Mouse (Mus musculus) cerebellum, postnatal 10 days (tissue): ENCODE measurements around the gene Muc3.
A peak's percentile ranks its signal among the peaks of the same experiment; 100 is the strongest.
"Not testable (repeated sequence)": the region's sequence is repeated elsewhere in the genome, so short reads cannot be mapped to it uniquely, and the experiment has no call there.

Source experiments
- DNase-seq, 2 experiments: peaks; one replicate each; pipeline ENCODE4 v3.0.0; 2021; ENCODE audit warnings: mixed read lengths in 2 of 2

Muc3 gene

DNA sequence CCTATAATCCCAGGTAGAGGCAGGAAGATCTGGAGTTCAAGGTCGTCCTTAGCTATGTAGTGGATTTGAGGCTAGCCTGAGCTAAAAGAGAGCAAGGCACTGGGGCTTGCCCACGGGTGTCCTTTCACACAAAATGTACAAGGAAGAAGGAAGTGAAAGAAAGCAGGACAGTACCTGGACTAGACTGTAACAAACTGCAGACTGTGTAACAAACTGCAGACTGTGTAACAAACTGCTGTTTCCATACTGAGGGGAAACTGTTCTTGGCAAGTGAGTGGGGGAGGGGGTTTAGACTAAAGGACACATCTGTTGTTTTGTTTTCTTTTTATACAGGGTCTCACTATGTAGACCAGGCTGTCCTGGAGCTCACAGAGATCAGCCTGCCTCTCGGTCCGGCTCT lies 27.8 kb downstream of the Muc3 start:
- no peak for DNase-seq

DNA sequence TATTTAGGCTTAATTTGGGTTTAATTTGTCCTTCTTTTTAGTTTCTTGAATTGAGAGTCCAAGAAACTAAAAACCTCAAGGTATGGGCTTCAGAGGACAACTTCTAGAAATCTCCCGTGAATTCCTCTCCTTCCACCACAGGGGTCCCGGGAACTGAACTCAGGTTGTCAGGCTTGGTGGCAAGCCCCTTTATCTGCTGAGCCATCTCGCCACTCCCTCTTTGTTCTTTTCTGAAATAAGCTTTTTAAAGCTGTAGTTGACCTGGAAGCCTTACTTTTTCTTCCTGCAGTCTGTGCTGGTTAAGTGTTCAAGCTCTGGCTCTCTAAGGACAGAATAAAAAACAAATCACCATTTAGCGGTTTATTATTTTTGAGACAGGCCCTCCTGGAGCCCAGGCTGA lies 30.2 kb downstream of the Muc3 start:
- no peak for DNase-seq

DNA sequence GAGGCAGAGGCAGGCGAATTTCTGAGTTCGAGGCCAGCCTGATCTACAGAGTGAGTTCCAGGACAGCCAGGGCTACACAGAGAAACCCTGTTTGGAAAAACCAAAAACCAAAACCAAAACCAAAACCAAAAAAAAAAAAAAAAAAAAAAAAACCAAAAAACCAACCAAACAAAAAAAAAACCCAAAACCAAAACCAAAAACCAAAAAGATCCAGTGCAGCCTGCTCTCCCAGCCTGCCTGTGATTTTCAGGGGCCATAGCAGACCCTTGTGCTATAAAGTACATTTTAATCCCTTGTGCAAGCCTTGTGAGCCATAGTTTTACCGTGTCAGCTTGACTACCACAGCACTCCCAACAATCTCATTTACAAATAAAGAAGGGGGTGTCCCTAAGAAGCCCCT lies 31.1 kb downstream of the Muc3 start:
- DNase-seq, result not testable (repeated sequence)

DNA sequence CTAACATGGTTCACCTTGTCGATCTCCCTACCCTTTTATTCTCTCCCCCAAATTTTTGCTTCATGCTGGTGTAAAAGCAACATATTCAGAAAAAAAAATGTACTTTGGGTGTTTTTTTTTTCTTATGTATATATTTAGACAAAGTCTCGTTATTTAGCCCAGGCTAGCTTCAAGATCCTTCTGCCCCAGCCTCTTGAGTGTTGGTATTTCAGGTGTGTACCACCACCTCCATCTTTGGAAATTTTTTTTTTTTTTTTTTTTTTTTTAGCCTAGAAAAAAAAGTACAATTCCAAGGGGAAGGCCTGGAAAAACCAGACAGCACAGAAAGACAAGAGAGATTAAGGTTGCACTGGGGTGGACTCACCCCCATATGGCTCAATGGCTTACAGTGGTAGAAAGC lies 32.1 kb downstream of the Muc3 start:
- no peak for DNase-seq

DNA sequence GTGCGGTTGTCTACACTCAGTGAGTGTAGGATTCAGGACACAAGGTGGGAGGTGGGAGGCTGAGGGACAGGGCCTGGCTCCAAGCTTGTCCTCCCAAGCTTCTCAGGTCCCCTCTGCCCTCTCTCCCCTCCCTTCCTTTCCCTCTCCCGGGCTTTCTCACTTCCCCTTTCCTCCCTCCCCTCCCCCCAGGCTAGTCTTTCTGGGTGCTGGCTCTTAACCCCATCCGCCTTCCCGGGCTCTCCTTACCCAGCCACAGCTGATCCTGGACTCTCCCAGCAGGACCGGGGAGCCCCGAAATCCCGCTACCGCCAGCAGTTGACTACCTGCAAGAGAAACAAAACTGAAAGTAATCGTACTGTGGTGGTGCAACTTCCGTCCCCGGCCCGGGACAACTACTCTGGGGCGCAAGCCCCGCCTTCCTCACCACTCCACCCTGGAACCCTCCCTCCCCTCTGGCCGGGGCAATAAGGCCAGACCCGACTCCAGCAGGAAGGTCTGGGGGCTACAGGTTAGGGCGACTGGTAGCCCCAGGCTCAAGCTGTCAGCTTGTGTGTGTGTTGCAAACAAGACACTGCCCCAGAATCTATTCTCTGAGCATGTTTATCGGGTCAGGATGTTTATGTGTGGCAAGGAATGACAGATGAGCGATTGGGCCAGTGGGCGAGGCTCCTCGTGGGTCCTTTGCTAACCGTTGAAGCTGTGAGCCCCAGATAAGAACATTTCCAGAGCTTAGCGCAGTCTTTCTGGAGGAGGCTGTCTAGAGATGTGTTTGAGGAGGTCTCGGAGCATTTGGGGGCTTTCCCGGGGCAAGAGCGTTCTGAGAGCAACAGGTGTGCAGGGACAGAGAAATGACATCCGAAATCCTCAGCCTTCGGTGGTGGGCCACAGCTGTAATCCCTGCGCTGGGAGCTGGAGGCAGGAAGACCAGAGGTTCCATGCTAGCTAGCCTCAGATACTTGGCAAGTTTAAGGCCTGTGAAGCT lies 33.0 kb downstream of the Muc3 start, which contains the start of gene Trim56:
Gene Trim56 (minus strand): TSS at position 344 of the 982 bp plus-strand sequence.
- peak; percentile 34 to 36 for DNase-seq

DNA sequence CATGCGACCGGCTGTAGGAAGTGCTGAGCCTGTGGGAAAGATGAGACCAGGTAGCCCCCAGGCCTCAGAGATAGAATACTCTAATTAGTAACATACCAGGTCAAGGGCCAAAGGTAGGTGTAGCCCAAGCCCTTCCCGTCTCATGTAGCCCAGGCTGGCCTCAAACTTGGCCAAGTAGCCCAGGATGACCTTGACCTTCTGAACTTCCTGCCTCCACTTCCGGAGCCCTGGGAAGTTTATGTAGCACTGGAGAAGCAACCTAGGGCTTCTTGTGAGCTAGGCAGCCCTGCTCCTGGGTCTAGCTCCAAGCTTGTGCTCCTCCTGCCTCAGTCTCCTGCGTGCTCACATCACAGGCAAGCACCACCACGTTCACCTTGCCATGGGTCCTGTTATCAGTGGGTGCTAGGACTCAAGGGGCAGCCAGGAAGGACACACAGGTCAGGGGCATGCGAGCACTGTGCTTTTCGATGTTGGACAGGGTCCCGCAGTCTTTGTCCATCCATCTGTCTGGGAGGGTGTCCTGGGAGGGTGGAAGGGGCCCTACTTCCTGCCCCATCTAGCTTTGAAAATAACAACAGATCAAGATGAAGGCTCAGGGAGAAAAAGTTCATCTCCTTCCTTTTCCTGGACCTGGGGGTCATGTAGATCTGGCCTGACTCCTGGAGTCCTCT lies 34.1 kb downstream of the Muc3 start:
- DNase-seq, result no peak

DNA sequence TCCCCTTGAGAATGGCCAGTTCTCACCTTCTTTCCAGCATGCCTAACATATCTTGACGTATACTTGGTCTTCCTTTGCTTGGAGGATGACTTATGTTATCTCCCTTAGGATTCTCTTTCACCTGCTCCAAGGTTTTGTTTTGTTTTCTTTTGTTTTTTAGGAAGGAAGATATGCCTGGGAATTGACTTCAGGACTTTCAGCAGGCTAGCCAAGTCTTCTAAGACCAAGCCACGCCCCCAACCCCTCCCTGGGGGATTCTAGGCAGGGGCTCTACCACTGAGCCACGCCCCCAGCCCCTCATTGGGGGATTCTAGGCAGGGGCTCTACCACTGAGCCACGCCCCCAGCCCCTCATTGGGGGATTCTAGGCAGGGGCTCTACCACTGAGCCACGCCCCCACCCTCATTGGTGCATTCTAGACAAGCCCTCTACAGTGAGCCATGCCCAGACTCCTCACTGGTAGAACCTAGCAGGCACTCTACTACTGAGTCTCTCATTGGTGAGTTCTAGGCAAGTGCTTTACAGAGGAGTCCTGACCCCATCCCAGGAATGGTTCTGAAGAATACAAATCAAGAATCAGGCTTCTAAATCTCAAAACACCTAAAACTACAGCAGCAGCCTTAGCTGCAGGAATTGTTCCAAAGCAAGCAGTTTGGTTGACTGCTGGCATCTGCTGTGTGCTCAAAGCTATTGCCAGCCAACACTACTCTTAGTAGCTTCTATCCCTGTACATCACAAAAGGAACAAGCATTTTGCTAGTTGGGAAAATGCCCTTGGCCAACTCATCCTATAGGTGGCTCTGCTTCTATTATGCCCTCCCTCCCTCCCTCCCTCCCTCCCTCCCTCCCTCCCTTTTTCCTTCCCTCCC lies 37.3 kb downstream of the Muc3 start:
- DNase-seq, result no peak

DNA sequence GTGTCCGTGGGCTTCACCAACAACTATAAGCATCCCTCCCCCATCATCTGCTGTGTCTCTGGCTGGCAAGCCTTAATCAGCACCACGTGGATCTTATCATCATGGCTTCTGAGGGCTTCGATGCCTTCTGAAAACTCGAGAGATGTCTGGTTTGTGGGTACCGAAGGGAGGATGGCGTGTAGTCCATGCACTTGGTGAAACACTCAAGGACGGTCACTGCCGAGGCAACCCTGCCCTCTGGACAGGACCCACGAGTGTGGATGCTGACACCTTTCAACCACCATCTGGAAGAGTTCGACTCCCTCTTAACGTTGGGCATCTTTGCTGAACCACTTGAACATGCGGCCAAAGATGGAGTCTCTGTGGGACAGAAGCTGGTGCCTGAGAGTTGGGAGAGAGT lies 38.3 kb downstream of the Muc3 start:
- no peak for DNase-seq

DNA sequence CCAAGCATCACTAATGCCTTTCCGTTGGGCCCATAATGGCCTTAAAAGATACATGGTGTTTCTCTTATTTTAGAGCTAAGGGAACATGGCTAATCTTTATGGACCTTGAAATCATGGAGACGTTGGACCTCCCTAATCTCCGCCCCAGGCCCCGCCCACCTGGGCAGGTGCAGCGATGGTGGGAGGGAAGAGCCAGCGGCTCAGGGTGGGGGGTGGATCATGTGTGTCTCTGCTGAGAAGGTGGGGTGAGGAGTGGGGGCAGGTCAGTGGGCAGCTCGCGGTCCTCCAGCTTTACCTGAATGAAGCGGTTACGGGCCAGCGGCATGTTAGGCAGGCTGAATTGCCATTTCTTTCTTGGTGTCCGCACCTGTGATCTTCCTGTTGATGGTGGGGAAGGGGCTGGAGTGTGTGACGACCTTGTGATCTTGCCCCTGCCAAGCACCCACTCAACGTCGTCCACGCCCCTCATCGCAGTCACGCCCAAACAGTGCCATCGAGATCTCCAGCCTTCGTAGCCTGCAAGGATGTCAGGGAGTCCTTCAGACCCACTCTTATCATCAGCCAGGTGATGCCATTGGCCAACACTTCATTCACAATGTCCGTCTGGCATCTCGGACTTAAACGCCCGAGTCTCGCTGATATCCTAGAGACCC lies 39.1 kb downstream of the Muc3 start:
- peak in 1 of 2 experiments; percentile 33 for DNase-seq

DNA sequence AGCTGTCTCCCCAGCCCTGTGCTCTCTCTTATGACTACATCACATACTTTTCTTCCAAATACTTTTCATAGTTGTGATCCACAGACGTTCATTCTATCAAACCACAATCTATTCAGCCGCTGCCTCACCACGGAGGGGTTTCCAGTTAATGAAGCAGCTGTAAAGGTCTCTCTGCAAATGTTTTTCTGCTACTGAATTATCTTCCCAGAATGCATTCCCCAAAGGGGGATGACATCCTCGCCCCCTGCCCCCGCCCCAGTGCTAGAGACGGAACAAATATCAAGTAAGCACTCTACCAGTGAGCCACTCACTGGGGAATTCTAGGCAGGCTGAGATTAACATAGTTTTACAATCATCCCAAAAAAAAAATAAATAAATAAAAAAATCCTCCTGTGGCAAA lies 41.0 kb downstream of the Muc3 start:
- no peak for DNase-seq

DNA sequence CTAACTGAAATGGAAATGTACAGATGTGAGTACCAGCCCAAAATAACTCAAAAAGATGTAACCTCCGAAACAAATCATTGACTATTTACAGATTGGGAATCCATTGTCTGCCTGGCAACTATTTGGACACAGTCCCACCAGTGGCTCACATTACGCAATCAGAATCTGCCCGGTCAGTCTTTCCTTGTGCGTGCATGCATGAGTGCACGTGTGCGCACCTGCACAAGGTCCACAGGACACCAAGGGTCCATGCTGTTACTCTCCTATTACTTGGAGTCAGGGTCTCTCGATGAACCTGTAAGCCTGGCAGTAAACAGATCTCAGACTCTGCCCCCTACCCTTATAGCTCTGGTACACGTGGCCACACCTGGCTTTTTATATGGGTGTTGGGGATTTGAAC lies 41.5 kb downstream of the Muc3 start:
- DNase-seq, result no peak

DNA sequence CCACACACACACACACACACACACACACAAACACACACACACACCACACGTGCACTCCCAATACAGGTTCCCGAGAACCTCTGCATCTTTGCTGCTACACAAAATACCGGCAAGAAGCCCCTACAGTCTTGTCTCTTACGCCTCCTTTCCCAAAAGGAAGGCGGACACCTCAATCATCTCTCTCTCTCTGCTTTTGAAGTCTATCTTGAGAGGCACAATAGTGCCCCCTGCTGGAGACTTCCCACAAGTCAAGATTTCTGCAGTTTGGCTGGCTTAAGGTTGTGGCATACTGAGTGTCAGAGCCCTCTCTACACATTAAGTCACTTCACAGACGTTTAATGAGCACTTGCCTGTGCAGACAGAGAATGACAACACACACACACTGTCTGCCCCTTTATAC lies 42.1 kb downstream of the Muc3 start:
- peak; percentile 92 to 95 for DNase-seq

DNA sequence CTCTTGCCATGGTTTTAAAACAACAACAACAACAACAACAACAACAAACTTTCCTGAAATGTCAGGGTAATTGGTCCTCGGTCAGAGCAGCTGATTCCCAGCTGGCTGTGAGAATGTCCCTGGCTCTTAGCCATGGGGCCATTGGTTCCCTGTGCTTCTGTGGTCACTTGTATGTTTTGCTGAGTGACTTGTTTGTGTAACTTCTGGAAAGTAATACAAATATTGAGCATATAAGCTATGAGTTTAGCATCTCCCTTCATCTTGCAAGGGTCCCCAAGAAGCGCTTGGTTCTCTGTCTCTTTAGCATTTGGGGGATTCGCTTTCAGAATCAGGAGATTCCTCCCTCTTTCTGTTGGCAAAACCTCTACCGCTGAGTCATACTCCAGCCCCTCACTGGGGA lies 42.7 kb downstream of the Muc3 start:
- DNase-seq, result peak in 1 of 2 experiments; percentile 40

DNA sequence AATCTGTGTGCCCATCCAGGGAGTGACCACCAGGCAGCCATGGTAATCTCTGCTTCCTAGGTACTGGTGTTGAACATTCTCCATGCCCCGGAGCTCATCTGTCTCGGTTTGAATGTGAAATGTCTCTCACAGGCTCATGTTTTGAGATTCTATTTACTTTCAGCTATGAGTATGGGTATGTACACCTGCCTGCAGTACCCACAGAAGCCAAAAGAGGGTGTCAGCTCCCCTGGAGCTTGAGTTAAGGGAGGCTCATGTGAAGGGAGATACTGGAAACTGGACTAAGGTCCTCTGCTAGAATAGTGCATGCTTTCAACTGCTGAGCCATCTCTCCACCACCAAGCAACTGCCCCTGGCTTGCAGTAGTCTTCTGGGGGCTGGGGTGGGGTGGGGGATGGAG lies 45.2 kb downstream of the Muc3 start:
- no peak for DNase-seq

DNA sequence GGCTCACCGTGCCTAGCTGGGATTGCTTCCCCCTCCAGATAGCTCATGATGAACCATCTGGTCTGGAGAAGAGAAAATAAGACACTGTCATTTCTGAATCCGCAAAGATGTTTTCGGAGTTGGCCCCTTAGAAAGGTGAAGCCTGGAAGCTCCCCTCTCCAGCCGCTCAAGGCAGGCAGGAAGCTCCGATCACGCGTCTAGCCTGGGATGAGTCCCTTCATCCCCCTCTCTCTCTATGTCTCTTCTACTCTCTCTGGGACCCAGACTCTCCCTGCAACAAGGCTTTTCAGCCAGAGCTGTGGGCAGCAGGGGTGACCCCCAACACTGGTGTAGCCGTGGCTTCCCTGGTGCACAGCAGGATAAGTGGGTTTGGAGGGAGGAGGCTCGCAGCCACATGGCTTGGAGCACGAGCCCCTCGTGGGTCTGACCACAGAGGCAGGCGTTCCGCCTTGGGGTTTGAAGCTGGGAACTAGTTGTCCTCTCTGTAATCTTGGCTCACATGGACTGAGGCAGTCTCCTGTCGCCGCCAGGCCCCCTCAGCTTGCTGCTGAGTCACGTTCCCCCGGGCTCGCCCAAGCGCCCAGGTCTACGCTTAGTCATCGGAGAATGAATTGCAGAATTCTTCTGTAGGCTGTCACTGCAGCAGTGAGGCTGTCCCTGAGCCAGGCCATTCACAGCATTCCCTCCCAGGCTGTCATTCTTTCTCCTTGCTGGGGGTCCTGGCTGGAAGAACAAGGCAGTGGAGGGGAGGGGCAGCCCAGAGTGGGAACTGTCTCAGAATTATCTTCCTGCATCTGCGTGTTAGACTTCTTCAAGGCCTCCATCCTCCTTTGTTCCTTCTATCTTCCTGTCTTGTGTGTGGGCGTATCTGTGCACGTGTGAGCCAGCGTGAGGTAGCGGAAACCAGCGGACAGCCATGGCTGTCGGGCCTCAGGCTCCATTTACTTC lies 46.3 kb downstream of the Muc3 start:
- peak; percentile 52 to 56 for DNase-seq

DNA sequence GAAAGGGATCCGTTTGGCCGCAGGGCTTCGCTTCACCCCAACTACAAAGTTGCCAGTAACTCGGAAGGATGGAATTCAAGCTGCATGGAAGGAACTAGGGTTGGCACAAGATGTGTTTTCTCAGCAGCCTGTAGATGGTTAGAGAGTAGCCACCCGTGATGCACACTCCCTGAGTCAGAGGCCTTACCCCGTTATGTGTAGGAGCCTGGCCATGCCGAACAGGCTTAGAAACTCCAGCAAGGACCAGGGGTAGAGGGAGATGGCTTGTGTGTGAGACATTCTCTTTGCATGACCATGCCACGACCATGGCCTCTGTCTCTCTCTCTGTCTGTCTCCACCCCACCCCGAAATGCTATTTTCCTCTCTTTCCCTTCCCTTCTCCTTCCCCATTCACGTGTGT lies 47.0 kb downstream of the Muc3 start:
- DNase-seq, result no peak

DNA sequence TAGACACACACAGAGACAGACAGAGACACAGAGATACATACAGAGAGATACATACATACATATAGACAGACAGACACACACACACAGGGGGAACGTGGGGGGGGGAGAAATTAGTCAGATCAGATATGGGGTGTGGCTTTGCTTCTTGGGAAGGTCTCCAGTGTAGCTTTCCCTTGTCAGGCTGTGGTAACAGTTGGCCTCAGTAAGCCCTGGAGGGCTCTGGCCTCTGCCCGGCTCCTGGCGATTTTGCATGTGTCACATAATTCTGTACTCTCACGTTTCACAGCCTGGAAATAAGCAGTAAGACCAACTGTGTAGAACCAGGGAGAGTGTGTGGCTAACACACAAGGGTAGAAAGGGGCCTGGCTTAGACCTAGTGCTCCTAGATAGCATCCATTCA lies 48.5 kb downstream of the Muc3 start:
- DNase-seq, result peak; percentile 76 to 78

DNA sequence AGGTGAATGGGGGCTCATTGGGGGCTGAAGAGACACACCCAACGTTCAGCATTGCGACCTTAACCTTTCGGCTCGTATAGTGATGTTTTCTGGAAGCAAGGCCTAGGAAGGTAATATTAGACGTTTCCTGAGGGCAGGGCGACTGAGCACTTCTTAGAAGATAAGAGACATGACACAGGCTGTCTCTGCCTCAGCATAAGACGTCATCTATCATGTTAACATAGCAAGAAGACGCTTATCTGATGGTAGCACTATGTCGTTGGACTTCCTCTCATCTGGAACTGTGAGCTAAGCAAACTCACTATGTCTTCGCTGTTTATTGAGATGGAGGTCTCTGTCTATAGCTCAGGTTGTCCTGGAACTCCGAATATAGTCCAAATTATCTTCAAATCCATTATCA lies 50.7 kb downstream of the Muc3 start:
- DNase-seq, result no peak

DNA sequence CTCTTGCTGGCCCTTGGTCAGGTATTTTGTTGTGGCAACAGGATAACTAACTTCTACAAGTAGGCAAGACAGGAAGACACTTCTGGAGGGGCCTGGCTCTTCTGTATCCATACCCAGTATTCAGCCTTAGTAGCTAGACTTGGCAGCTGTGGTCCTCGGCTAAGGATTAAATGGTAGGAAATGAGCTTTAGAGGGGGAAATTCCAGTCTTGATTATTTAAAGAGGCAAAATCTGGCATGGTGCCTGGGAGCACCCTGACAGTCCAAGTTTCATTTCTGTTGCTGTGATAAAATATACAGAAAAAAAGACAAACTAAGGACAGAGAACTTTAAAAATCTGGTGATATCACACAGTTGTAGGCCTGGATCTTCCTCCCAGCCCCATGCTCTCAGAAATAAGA lies 53.1 kb downstream of the Muc3 start:
- no peak for DNase-seq

DNA sequence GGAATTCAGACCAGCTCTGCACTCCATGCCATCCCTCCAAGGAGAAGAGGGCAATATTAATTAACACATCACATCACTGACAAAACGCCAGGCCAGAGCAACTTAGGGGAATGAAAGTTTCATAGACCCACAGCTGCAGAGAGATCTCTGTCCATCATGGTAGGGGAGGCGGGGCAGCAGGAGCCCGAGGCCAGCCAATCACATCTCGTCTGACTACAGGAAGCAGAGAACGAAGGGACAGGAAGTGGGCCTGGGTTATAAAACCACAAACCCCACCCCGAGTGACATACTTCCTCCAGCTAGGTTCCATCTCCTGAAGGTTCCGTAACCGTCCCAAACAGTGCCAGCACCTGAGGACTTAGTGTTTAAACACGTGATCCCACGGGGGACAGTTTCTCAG lies 54.0 kb downstream of the Muc3 start:
- DNase-seq, result no peak

DNA sequence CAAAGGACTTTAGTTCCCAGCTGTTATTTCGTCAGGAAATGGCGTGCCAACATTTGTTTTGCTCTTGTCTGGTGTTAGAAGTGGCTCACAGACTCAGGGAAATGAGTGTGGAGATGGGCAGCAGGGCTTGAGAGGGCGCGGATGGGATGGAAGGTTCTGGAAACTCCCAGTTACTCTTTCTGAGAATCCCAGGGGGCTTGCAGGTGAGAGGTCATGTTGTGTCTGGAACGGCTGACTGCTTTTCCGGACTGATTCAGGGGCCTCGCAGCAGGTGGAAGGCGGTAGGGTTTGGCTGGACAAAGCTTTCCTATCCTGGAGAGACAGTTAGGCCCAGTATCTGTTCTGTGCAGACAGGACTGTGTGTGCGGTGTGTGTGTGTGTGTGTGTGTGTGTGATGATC lies 55.4 kb downstream of the Muc3 start:
- peak in 1 of 2 experiments; percentile 38 for DNase-seq
